Mouse (Mus musculus) G1E (cell line): ENCODE measurements around the gene Ndufb6.

Source experiments
- CTCF ChIP-seq: IDR thresholded peaks from 2 replicates; pipeline ENCODE4 v1.5.1; 2012; ENCODE audit warnings: low read depth, low read length, inconsistent platforms, mixed read lengths
- GATA1 ChIP-seq: IDR thresholded peaks from 2 replicates; pipeline ENCODE4 v1.6.1; 2012; ENCODE audit warnings: borderline replicate concordance, low read length, inconsistent platforms, mixed read lengths
- GATA2 ChIP-seq: IDR thresholded peaks from 2 replicates; pipeline ENCODE4 v1.6.1; 2012; ENCODE audit warnings: low read depth, low read length, inconsistent platforms, borderline replicate concordance
- POLR2AphosphoS5 ChIP-seq: IDR thresholded peaks from 2 replicates; pipeline ENCODE4 v1.6.1; 2012; ENCODE audit warnings: low read depth, low read length, inconsistent platforms; ENCODE audit not compliant: insufficient replicate concordance
- TAL1 ChIP-seq: conservative IDR thresholded peaks from 2 replicates; pipeline ENCODE4 v1.6.1; 2012; ENCODE audit warnings: low read depth, low read length, inconsistent platforms, mixed read lengths

DNA sequence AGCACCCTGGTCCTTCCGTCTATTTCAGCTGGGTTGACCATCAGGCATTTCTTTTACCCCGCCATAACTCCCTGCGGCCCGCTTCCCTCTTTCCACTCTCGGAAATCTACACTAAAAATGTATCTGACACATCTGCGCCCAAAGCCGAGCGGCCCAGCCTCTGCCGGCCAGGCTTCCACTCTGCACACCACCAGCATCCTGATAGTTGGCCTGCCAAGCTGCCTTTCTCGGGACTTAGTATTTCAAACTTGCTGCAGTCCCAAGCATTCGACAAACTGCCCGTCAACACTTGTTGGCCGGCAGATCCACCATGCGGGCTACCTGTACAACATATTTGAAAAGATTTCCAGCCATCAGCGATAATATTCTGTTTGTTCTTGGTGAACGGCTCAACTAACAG, 10.4 kb downstream of the Ndufb6 start:
- TF ChIP-seq CTCF (no peak), TAL1 (no peak), GATA1 (no peak), POLR2AphosphoS5 (no peak), GATA2 (no peak)
